Mouse (Mus musculus) hindbrain, embryonic 14.5 days (tissue): ENCODE measurements at regions not wholly inside any gene's neighbourhood (a gene's known extent, or its start where the extent isn't known, plus 50 kb on each side); places are given as distances from the start of the nearest gene placed in this dataset.

Experiments
- ATAC-seq: fragments of 200-750 bp; cut with Nextera tagmentation; 2 replicates; pipeline ENCODE4 v1.8.0; 2017; ENCODE audit warnings: moderate number of reproducible peaks, mild to moderate bottlenecking, moderate TSS enrichment, moderate library complexity; ENCODE audit not compliant: low FRiP score
- DNase-seq: peaks from one replicate; pipeline ENCODE4 v3.0.0-alpha.2; 2015; ENCODE audit warnings: low spot score
- H3K27ac ChIP-seq: fragments of 300-500 bp; sonication (generic); 2 replicates; pipeline ENCODE4 v1.5.1; 2014; ENCODE audit warnings: mild to moderate bottlenecking, moderate library complexity
- H3K27me3 ChIP-seq: fragments of 300-500 bp; sonication (generic); 2 replicates; pipeline ENCODE4 v1.6.1; 2014; ENCODE audit warnings: mild to moderate bottlenecking, low read length, mixed read lengths; ENCODE audit not compliant: control insufficient read depth, insufficient read depth
- H3K36me3 ChIP-seq: fragments of 300-500 bp; sonication (generic); replicated peaks from 2 replicates; pipeline ENCODE4 v1.6.1; 2014; ENCODE audit not compliant: control insufficient read depth, insufficient read depth
- H3K4me1 ChIP-seq: fragments of 300-500 bp; sonication (generic); replicated peaks from 2 replicates; pipeline ENCODE4 v1.6.1; 2014; ENCODE audit warnings: antibody characterized with exemption, low read length, mixed read lengths; ENCODE audit not compliant: control insufficient read depth, insufficient read depth
- H3K4me2 ChIP-seq: fragments of 300-500 bp; sonication (generic); replicated peaks from 2 replicates; pipeline ENCODE4 v1.6.1; 2014; ENCODE audit warnings: mild to moderate bottlenecking, moderate library complexity
- H3K4me3 ChIP-seq: fragments of 300-500 bp; sonication (generic); replicated peaks from 2 replicates; pipeline ENCODE4 v1.5.1; 2014; ENCODE audit warnings: mild to moderate bottlenecking, low read length
- H3K9ac ChIP-seq: fragments of 300-500 bp; sonication (generic); 2 replicates; pipeline ENCODE4 v1.6.1; 2014
- H3K9me3 ChIP-seq: fragments of 300-500 bp; sonication (generic); 2 replicates; pipeline ENCODE4 v1.6.1; 2016; ENCODE audit warnings: low read length; ENCODE audit not compliant: control insufficient read depth
- WGBS: fragments of 180-500 bp; shearing (Covaris S2); extraction: QIAGEN DNeasy Blood & Tissue Kit; methylation state at CpG from one replicate; pipeline ENCODE4 v1.1.7; 2014; 5-methylcytosine and 5-hydroxymethylcytosine counted together

GRCm38 (mm10) chr8:49236021-49236821, 392.5 kb upstream of the Tenm3 start:
- peaks cover 3% of the 10 kb centered on the region; the same call in 1 of the 2 replicates for H3K4me1 ChIP-seq
- H3K9me3 ChIP-seq = no peaks in the 10 kb centered on the region
- ATAC-seq (peak; percentile 21; the same call in 1 of the 2 replicates), DNase-seq (no peak)
- H3K9ac ChIP-seq = no peak overlapping the region
- H3K27ac ChIP-seq = 0 out of 2 replicates have a peak overlapping the region, but pooled peaks have one; percentile 35
- WGBS = 51% methylated on average over 7 of the region's 7 CpGs
- H3K36me3 ChIP-seq = no peaks in the 10 kb centered on the region
- 0 out of 2 replicates have a peak, but pooled peaks cover 4% of the 10 kb centered on the region for H3K27me3 ChIP-seq
- no peak overlapping the region for H3K4me3 ChIP-seq
- no peak overlapping the region for H3K4me2 ChIP-seq

GRCm38 (mm10) chr8:49223841-49224420, 380.2 kb upstream of the Tenm3 start:
- DNase-seq (no peak), ATAC-seq (no peak)
- Histone ChIP-seq H3K27ac (no peak overlapping the region), H3K36me3 (no peaks in the 10 kb centered on the region), H3K9ac (no peak overlapping the region), H3K4me1 (peaks cover 4% of the 10 kb centered on the region; the same call in 1 of the 2 replicates), H3K4me2 (no peak overlapping the region), H3K27me3 (no peaks in the 10 kb centered on the region), H3K4me3 (no peak overlapping the region), H3K9me3 (no peaks in the 10 kb centered on the region)
- WGBS = 63% methylated on average over 18 of the region's 18 CpGs

GRCm38 (mm10) chr8:49195333-49195640, 351.5 kb upstream of the Tenm3 start:
- 69% methylated on average over 4 of the region's 4 CpGs for WGBS
- no peak overlapping the region for H3K9ac ChIP-seq
- no peak overlapping the region for H3K4me3 ChIP-seq
- H3K27ac ChIP-seq = 0 out of 2 replicates have a peak overlapping the region, but pooled peaks have one; percentile 54
- H3K4me1 ChIP-seq = peaks cover 3% of the 10 kb centered on the region; the same call in 1 of the 2 replicates
- no peaks in the 10 kb centered on the region for H3K27me3 ChIP-seq
- DNase-seq = no peak
- no peak for ATAC-seq
- H3K4me2 ChIP-seq = no peak overlapping the region
- no peaks in the 10 kb centered on the region for H3K9me3 ChIP-seq
- no peaks in the 10 kb centered on the region for H3K36me3 ChIP-seq

GRCm38 (mm10) chr8:49194592-49195332, 351.0 kb upstream of the Tenm3 start:
- H3K27me3 ChIP-seq = no peaks in the 10 kb centered on the region
- no peak overlapping the region for H3K4me3 ChIP-seq
- H3K4me2 ChIP-seq = no peak overlapping the region
- WGBS = 42% methylated on average over 11 of the region's 11 CpGs
- no peaks in the 10 kb centered on the region for H3K36me3 ChIP-seq
- no peaks in the 10 kb centered on the region for H3K9me3 ChIP-seq
- H3K4me1 ChIP-seq = peaks cover 3% of the 10 kb centered on the region; the same call in 1 of the 2 replicates
- DNase-seq (no peak), ATAC-seq (no peak)
- 0 out of 2 replicates have a peak overlapping the region, but pooled peaks have one; percentile 54 for H3K27ac ChIP-seq
- no peak overlapping the region for H3K9ac ChIP-seq

GRCm38 (mm10) chr8:49186853-49187252, 343.1 kb upstream of the Tenm3 start:
- Histone ChIP-seq H3K4me1 (0 out of 2 replicates have a peak, but pooled peaks cover 6% of the 10 kb centered on the region), H3K9me3 (no peaks in the 10 kb centered on the region), H3K27me3 (no peaks in the 10 kb centered on the region), H3K27ac (no peak overlapping the region), H3K36me3 (no peaks in the 10 kb centered on the region), H3K4me3 (no peak overlapping the region), H3K9ac (no peak overlapping the region), H3K4me2 (no peak overlapping the region)
- DNase-seq (no peak), ATAC-seq (peak; percentile 40; the same call in 1 of the 2 replicates)
- 53% methylated on average over 3 of the region's 3 CpGs for WGBS

- ATAC-seq = no peak
- WGBS = 91% methylated on average over 4 of the region's 4 CpGs
Observed at GRCm38 (mm10) chr8:49175386-49175785, 331.6 kb upstream of the Tenm3 start.

GRCm38 (mm10) chr8:49174956-49175355, 331.2 kb upstream of the Tenm3 start:
- 0 out of 2 replicates have a peak, but pooled peaks cover 4% of the 10 kb centered on the region for H3K9me3 ChIP-seq
- no peaks in the 10 kb centered on the region for H3K27me3 ChIP-seq
- no peak for DNase-seq
- no peaks in the 10 kb centered on the region for H3K36me3 ChIP-seq
- 97% methylated on average over 2 of the region's 2 CpGs for WGBS
- H3K9ac ChIP-seq = no peak overlapping the region
- no peak for ATAC-seq
- H3K4me2 ChIP-seq = no peak overlapping the region
- no peak overlapping the region for H3K4me3 ChIP-seq
- no peaks in the 10 kb centered on the region for H3K4me1 ChIP-seq
- no peak overlapping the region for H3K27ac ChIP-seq

More at GRCm38 (mm10) chr8:49175386-49175785, 331.6 kb upstream of the Tenm3 start:
- H3K9ac ChIP-seq = no peak overlapping the region
- H3K4me1 ChIP-seq = no peaks in the 10 kb centered on the region
- no peak overlapping the region for H3K4me3 ChIP-seq
- H3K4me2 ChIP-seq = no peak overlapping the region
- no peak for DNase-seq
- 0 out of 2 replicates have a peak, but pooled peaks cover 4% of the 10 kb centered on the region for H3K9me3 ChIP-seq
- H3K36me3 ChIP-seq = no peaks in the 10 kb centered on the region
- no peak overlapping the region for H3K27ac ChIP-seq
- H3K27me3 ChIP-seq = no peaks in the 10 kb centered on the region

- no peak for ATAC-seq
- no peak overlapping the region for H3K4me2 ChIP-seq
Observed at GRCm38 (mm10) chr8:49159318-49159717, 315.6 kb upstream of the Tenm3 start.

GRCm38 (mm10) chr8:49158201-49158600, 314.4 kb upstream of the Tenm3 start:
- H3K4me2 ChIP-seq = no peak overlapping the region
- WGBS = 50% methylated on average over 4 of the region's 4 CpGs
- no peaks in the 10 kb centered on the region for H3K9me3 ChIP-seq
- H3K4me1 ChIP-seq = no peaks in the 10 kb centered on the region
- no peaks in the 10 kb centered on the region for H3K36me3 ChIP-seq
- no peak overlapping the region for H3K9ac ChIP-seq
- H3K4me3 ChIP-seq = no peak overlapping the region
- no peaks in the 10 kb centered on the region for H3K27me3 ChIP-seq
- no peak overlapping the region for H3K27ac ChIP-seq
- ATAC-seq = no peak
- peak; percentile 30 for DNase-seq

More at GRCm38 (mm10) chr8:49159318-49159717, 315.6 kb upstream of the Tenm3 start:
- Histone ChIP-seq H3K27me3 (no peaks in the 10 kb centered on the region), H3K36me3 (no peaks in the 10 kb centered on the region), H3K27ac (no peak overlapping the region), H3K4me3 (no peak overlapping the region), H3K9ac (no peak overlapping the region), H3K9me3 (no peaks in the 10 kb centered on the region), H3K4me1 (no peaks in the 10 kb centered on the region)
- WGBS = 77% methylated on average over 4 of the region's 4 CpGs
- no peak for DNase-seq
